Mouse (Mus musculus): ENCODE measurements at regions not wholly inside any gene's neighbourhood (a gene's known extent, or its start where the extent isn't known, plus 50 kb on each side); places are given as distances from the start of the nearest gene placed in this dataset.

- H3K4me3 ChIP-seq, result no peak overlapping the region
- intact Hi-C loops (cut with DNase I), result loop anchor here (5.0 kb wide), 1 partner anchor 284 kb away; the partner anchor contains the start of gene Gas1
- 64% methylated on average over 8 of the region's 8 CpGs for WGBS
Measured at GRCm38 (mm10) chr13:59892961-59893360, 70.0 kb upstream of the Tut7 start.

GRCm38 (mm10) chr13:59892340-59892739 lies 69.4 kb upstream of the Tut7 start:
- WGBS, result 67% methylated on average over 9 of the region's 9 CpGs
- H3K79me2 ChIP-seq (replicated peaks; ENCODE audit: control insufficient read depth, insufficient read depth, low read length), result no peaks in the 10 kb centered on the region

More at GRCm38 (mm10) chr13:59892961-59893360, 70.0 kb upstream of the Tut7 start:
- Histone ChIP-seq H3K36me3 (ENCODE audit: control insufficient read depth, insufficient read depth, low read length) (no peaks in the 10 kb centered on the region), H3K27ac (no peak overlapping the region), H3K9ac (ENCODE audit: low read depth, low read length) (no peak overlapping the region), H3K79me2 (replicated peaks; ENCODE audit: control insufficient read depth, insufficient read depth, low read length) (no peaks in the 10 kb centered on the region), H3K4me1 (ENCODE audit: control insufficient read depth, insufficient read depth, low read length) (no peaks in the 10 kb centered on the region; the same call in 1 of the 2 replicates), H3K27me3 (ENCODE audit: control insufficient read depth, insufficient read depth, low read length) (no peaks in the 10 kb centered on the region)
- TF ChIP-seq EP300 (IDR thresholded peaks at IDR 0.05; ENCODE audit: insufficient read depth, low read depth, low read length), result no peak
- no peak for TF ChIP-seq POLR2A (IDR thresholded peaks at IDR 0.05; ENCODE audit: insufficient read depth, low read depth, low read length)
- no peak for TF ChIP-seq CTCF (IDR thresholded peaks at IDR 0.05)
- no peak for DNase-seq

GRCm38 (mm10) chr13:59891737-59892136 lies 68.8 kb upstream of the Tut7 start:
- no peak overlapping the region for H3K27ac ChIP-seq
- no peak for DNase-seq
- no peak for TF ChIP-seq POLR2A (IDR thresholded peaks at IDR 0.05; ENCODE audit: insufficient read depth, low read depth, low read length)
- TF ChIP-seq EP300 (IDR thresholded peaks at IDR 0.05; ENCODE audit: insufficient read depth, low read depth, low read length), result no peak
- no peaks in the 10 kb centered on the region for H3K27me3 ChIP-seq (ENCODE audit: control insufficient read depth, insufficient read depth, low read length)
- no peak overlapping the region for H3K9ac ChIP-seq (ENCODE audit: low read depth, low read length)
- intact Hi-C loops (cut with DNase I), result loop anchor here (5.0 kb wide), 1 partner anchor 286 kb away; the partner anchor contains the start of gene Gas1
- H3K4me3 ChIP-seq, result no peak overlapping the region
- H3K4me1 ChIP-seq (ENCODE audit: control insufficient read depth, insufficient read depth, low read length), result no peaks in the 10 kb centered on the region; the same call in 1 of the 2 replicates
- 50% methylated on average over 8 of the region's 8 CpGs for WGBS
- no peaks in the 10 kb centered on the region for H3K36me3 ChIP-seq (ENCODE audit: control insufficient read depth, insufficient read depth, low read length)
- no peaks in the 10 kb centered on the region for H3K79me2 ChIP-seq (replicated peaks; ENCODE audit: control insufficient read depth, insufficient read depth, low read length)

More at GRCm38 (mm10) chr13:59892340-59892739, 69.4 kb upstream of the Tut7 start:
- H3K27ac ChIP-seq, result no peak overlapping the region
- H3K4me1 ChIP-seq (ENCODE audit: control insufficient read depth, insufficient read depth, low read length), result no peaks in the 10 kb centered on the region; the same call in 1 of the 2 replicates
- DNase-seq, result no peak
- intact Hi-C loops (cut with DNase I), result loop anchor here (5.0 kb wide), 1 partner anchor 285 kb away; the partner anchor contains the start of gene Gas1
- H3K9ac ChIP-seq (ENCODE audit: low read depth, low read length), result no peak overlapping the region
- no peaks in the 10 kb centered on the region for H3K36me3 ChIP-seq (ENCODE audit: control insufficient read depth, insufficient read depth, low read length)
- TF ChIP-seq POLR2A (IDR thresholded peaks at IDR 0.05; ENCODE audit: insufficient read depth, low read depth, low read length), result no peak
- TF ChIP-seq CTCF (IDR thresholded peaks at IDR 0.05), result no peak
- TF ChIP-seq EP300 (IDR thresholded peaks at IDR 0.05; ENCODE audit: insufficient read depth, low read depth, low read length), result no peak
- no peak overlapping the region for H3K4me3 ChIP-seq
- no peaks in the 10 kb centered on the region for H3K27me3 ChIP-seq (ENCODE audit: control insufficient read depth, insufficient read depth, low read length)

GRCm38 (mm10) chr13:59889468-59890117 lies 66.6 kb upstream of the Tut7 start:
- no peaks in the 10 kb centered on the region for H3K36me3 ChIP-seq (ENCODE audit: control insufficient read depth, insufficient read depth, low read length)
- H3K79me2 ChIP-seq (replicated peaks; ENCODE audit: control insufficient read depth, insufficient read depth, low read length), result no peaks in the 10 kb centered on the region
- no peak for TF ChIP-seq POLR2A (IDR thresholded peaks at IDR 0.05; ENCODE audit: insufficient read depth, low read depth, low read length)
- TF ChIP-seq CTCF (IDR thresholded peaks at IDR 0.05), result peak; percentile 71
- no peak for TF ChIP-seq EP300 (IDR thresholded peaks at IDR 0.05; ENCODE audit: insufficient read depth, low read depth, low read length)
- intact Hi-C loops (cut with DNase I), result loop anchor here (2.0 to 5.0 kb wide), 2 partner anchors 288 to 579 kb away; partner anchors contain the start of gene Gas1
- no peaks in the 10 kb centered on the region; the same call in 1 of the 2 replicates for H3K4me1 ChIP-seq (ENCODE audit: control insufficient read depth, insufficient read depth, low read length)
- no peak overlapping the region for H3K9ac ChIP-seq (ENCODE audit: low read depth, low read length)
- H3K4me3 ChIP-seq, result no peak overlapping the region
- H3K27ac ChIP-seq, result no peak overlapping the region
- 16% methylated on average over 10 of the region's 10 CpGs for WGBS
- H3K27me3 ChIP-seq (ENCODE audit: control insufficient read depth, insufficient read depth, low read length), result no peaks in the 10 kb centered on the region
- DNase-seq, result peak in 1 of 2 experiments; percentile 25

GRCm38 (mm10) chr13:59888038-59889016 lies 65.4 kb upstream of the Tut7 start:
- TF ChIP-seq EP300 (IDR thresholded peaks at IDR 0.05; ENCODE audit: insufficient read depth, low read depth, low read length) (no peak), POLR2A (IDR thresholded peaks at IDR 0.05; ENCODE audit: insufficient read depth, low read depth, low read length) (no peak)
- Histone ChIP-seq H3K27ac (no peak overlapping the region), H3K79me2 (replicated peaks; ENCODE audit: control insufficient read depth, insufficient read depth, low read length) (no peaks in the 10 kb centered on the region), H3K36me3 (ENCODE audit: control insufficient read depth, insufficient read depth, low read length) (no peaks in the 10 kb centered on the region), H3K4me3 (no peak overlapping the region), H3K27me3 (ENCODE audit: control insufficient read depth, insufficient read depth, low read length) (no peaks in the 10 kb centered on the region), H3K4me1 (ENCODE audit: control insufficient read depth, insufficient read depth, low read length) (no peaks in the 10 kb centered on the region; the same call in 1 of the 2 replicates), H3K9ac (ENCODE audit: low read depth, low read length) (no peak overlapping the region)
- intact Hi-C loops (cut with DNase I), result loop anchor here (2.0 kb wide), 1 partner anchor 580 kb away; no protein-coding TSS in a partner anchor
- no peak for DNase-seq

All from heart, adult 2 months (tissue).